Mouse (Mus musculus) cerebellum, postnatal 36 days (tissue): ENCODE results near the gene Abcb6.

Source experiments
- DNase-seq, 2 experiments: peaks; one replicate each; pipeline ENCODE4 v3.0.0; 2021 to 2022; ENCODE audit warnings: mixed read lengths in 2 of 2

Abcb6 gene

GRCm38 (mm10) chr1:75192452-75192851 lies 12.3 kb upstream of the Abcb6 start:
- peak in 1 of 2 experiments; percentile 49 for DNase-seq

- peak; percentile 91 to 92 for DNase-seq
Measured at GRCm38 (mm10) chr1:75191622-75192402, 11.6 kb upstream of the Abcb6 start, which contains the start of the genes Ankzf1 and Atg9a. TSS of gene Ankzf1 (plus strand) at chr1:75192151. TSS of gene Atg9a (minus strand) at chr1:75192196.

- no peak for DNase-seq
Measured at GRCm38 (mm10) chr1:75191258-75191621, 11.0 kb upstream of the Abcb6 start.

- no peak for DNase-seq
Measured at GRCm38 (mm10) chr1:75190577-75190976, 10.4 kb upstream of the Abcb6 start.

- no peak for DNase-seq
Measured at GRCm38 (mm10) chr1:75187914-75188483, 7.8 kb upstream of the Abcb6 start.

GRCm38 (mm10) chr1:75187126-75187525 lies 6.9 kb upstream of the Abcb6 start:
- no peak for DNase-seq

- peak; percentile 45 to 49 for DNase-seq
Measured at GRCm38 (mm10) chr1:75185495-75185894, 5.3 kb upstream of the Abcb6 start.

GRCm38 (mm10) chr1:75182160-75182559 lies 2.0 kb upstream of the Abcb6 start:
- no peak for DNase-seq

- no peak for DNase-seq
Measured at GRCm38 (mm10) chr1:75181377-75181870, 1.2 kb upstream of the Abcb6 start.

GRCm38 (mm10) chr1:75180741-75181140 lies 549 bp upstream of the Abcb6 start:
- no peak for DNase-seq

- peak; percentile 55 for DNase-seq
Measured at GRCm38 (mm10) chr1:75179334-75180104, 673 bp downstream of the Abcb6 start.

- DNase-seq = peak; percentile 96
Measured at GRCm38 (mm10) chr1:75168472-75169464, 11.4 kb downstream of the Abcb6 start, which contains the start of gene Zfand2b. TSS of gene Zfand2b (plus strand) at chr1:75168646.

GRCm38 (mm10) chr1:75168093-75168471 lies 12.1 kb downstream of the Abcb6 start:
- DNase-seq = no peak

GRCm38 (mm10) chr1:75160256-75160617 lies 20.0 kb downstream of the Abcb6 start:
- no peak for DNase-seq

- DNase-seq = no peak
Measured at GRCm38 (mm10) chr1:75159540-75160255, 20.5 kb downstream of the Abcb6 start.

- DNase-seq = no peak
Measured at GRCm38 (mm10) chr1:75158990-75159389, 21.2 kb downstream of the Abcb6 start.

- no peak for DNase-seq
Measured at GRCm38 (mm10) chr1:75155837-75156236, 24.4 kb downstream of the Abcb6 start.

GRCm38 (mm10) chr1:75148727-75149126 lies 31.5 kb downstream of the Abcb6 start:
- DNase-seq = no peak

GRCm38 (mm10) chr1:75147411-75148135 lies 32.6 kb downstream of the Abcb6 start:
- no peak for DNase-seq

GRCm38 (mm10) chr1:75145589-75145988 lies 34.6 kb downstream of the Abcb6 start:
- no peak for DNase-seq
